Mouse (Mus musculus) CD4-positive helper T cell, adult 2 months (primary cell): Measurements from ENCODE around the gene Tulp1.
"Not testable (repeated sequence)": the region's sequence is repeated elsewhere in the genome, so short reads cannot be mapped to it uniquely, and the experiment has no call there.

Source experiments
- DNase-seq: peaks from one replicate; pipeline ENCODE4 v3.0.0-alpha.2; 2012; ENCODE audit warnings: low read depth, missing footprints, low spot score

Tulp1 gene

DNA sequence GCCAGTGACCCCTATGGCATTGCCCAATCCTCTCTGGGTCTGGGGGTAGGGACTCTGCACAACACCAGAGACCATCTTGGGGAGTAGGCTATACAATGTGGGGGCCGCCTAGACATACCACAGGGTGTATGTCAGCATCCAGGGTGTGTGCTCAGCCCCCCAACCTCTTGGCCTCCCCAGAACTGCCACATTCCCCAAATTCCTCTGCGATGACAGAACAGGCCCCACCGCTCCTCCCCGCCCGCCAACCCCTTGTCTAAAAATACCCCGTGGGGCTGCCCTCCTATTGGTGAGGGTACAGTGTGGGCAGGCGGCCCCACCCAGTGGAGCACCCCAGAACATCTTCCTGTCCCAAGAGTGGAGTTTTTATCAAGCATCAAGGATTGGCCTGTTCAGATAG lies 24.4 kb downstream of the Tulp1 start:
- no peak for DNase-seq

- no peak for DNase-seq
Measured at GRCm38 (mm10) chr17:28337547-28337946, 27.5 kb downstream of the Tulp1 start.

DNA sequence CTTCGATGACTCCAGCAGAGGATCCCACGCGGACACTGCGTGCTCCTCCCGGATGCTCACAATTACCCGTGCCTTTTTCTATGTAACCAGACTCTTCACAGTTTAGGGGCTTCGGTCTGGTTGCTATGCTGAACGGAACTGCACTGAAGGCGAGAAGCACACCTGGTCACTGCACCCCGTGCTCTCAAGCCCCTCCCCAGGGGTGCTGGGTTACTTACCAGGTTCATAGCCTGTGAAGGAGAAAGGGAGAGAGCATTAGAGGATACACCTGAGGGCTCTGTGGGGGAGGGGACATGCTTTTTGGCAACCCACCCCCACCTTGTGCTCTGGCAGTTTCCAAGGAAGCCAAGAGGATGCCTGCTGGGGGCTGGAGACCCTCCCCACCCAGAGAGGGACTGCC lies 29.8 kb downstream of the Tulp1 start:
- no peak for DNase-seq

GRCm38 (mm10) chr17:28332915-28333546 lies 32.0 kb downstream of the Tulp1 start:
- DNase-seq, result no peak

DNA sequence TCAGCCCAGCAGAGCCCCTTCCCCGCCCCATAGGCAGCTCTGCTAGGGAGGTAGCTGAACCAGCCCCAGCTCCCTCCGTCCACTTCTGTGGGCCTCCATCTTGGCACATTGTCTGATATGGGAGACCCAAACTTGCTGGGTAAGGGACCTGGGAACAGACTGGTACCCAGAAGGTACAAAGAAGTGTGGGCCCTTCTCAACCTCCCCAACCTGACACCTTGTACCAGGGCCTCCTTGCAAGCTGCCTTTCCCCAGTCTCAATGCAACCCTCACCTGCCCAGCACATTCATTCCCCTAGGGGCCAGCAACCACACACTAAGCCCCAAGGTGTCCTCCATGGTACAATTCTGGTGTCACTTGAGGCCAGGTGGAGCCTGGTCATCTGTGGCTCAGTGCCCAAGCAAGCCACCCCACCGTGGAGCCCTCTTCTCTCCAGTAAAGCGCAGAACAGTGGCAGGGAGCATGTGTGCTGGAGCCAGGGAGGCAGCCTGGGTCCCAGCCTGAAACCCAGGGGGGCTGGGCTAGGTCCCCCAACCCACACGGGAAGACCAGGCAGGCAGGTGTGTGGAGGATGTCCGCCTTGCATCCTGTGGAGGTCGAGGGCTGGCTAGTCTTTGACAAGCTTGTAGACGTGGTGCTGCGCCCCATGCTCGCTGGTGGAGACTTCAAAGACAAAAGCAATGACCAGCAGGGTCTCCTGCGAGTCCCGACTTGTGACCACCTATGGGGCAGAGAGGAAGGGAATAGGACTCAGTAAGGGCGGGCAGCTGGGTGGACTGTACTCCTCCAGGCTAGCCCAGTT lies 32.7 kb downstream of the Tulp1 start:
- no peak for DNase-seq

DNA sequence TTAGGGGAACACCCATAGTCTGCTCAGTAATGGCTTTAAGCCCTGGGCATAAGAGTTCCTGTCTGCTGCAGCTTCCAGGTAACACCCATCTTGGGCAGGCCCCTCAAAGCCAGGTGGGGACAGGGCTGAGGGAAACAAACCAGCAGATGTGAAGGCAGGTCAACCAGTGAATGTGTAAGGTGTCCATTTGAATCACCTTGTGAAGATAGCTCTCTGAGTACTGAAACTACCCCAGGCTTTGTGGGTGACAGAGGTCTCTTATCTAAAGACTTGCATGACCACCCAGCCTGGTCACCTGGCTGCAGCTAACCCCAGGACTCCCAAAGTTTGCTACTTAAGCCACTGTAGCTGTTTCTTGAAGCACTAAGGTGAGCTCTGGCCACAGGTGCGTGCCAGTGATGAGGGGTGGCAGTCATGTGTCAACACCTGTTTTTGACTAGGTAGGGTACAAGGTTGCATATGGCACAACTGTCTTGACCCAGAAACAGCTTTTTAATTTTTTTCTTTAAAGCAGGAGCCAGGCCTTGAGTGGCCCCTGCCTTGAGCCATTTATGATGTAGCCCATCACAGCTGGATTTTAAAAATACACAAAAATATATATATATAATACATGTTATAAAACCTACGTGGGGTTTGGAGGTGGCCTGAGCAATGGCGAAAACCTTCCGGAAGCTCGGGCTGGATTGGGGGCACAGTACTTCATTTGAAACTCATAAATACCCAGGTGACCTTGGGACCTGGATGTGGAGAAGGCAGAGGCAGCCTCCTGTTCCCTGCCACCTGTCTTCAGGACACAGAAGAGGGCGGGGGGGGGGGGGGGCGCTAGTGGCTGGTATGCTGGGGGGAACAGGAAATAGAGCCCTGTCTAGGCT lies 33.5 kb downstream of the Tulp1 start:
- DNase-seq, result no peak

DNA sequence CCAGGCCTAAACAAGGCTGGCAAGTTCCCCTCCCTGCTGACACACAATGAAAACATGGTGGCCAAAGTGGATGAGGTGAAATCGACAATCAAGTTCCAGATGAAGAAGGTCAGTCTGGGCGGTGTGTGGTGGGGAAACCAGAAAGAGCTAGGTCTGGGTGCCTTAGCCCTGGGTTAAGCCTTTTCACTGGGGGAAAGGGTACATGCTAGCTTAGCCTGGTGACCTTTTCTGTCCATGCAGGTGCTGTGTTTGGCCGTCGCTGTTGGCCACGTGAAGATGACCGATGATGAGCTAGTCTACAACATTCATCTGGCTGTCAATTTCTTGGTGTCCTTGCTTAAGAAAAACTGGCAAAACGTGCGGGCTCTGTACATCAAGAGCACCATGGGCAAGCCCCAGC lies 34.4 kb downstream of the Tulp1 start:
- not testable (repeated sequence) for DNase-seq

- no peak for DNase-seq
Measured at GRCm38 (mm10) chr17:28330232-28330546, 34.8 kb downstream of the Tulp1 start.

DNA sequence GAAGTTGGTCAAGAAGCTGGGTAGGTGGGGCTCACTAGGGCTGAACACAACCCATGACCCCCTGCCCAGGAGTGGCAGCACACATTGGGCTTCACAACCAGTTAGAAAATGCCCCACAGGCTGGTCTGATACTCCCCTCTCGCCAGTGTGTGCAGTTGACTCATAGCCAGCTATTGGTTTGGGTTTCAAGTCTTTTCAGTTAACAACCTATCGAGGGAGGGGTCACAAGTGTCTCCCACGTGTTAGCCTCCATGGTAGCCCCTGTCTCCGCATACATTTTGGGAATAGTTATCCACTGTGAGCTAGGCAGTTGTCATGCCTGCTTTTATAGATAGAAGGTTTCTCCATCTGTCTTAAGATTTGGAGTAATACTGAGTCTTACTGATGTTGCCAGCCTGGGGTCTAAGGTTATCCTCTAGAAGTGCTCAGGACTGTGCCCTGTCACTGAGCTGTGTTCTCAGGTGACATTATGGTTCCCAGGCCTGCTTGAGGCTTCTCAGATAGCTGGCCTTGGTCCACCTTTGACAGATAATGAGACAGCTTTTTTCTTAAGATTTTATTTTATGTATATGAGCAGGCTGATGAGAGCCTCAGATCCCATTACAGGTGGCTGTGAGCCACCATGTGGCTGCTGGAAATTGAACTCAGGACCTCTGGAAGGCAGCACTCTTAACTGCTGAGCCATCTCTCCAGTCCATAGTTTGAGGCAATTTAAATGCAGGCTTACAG lies 35.4 kb downstream of the Tulp1 start:
- peak; percentile 36 for DNase-seq

GRCm38 (mm10) chr17:28328946-28329345 lies 36.1 kb downstream of the Tulp1 start:
- DNase-seq, result no peak

GRCm38 (mm10) chr17:28328366-28328928 lies 36.6 kb downstream of the Tulp1 start, which contains the start of gene Rpl10a:
TSS of gene Rpl10a (plus strand) at chr17:28328471.
- DNase-seq, result peak; percentile 97

- DNase-seq, result no peak
Measured at GRCm38 (mm10) chr17:28327673-28328325, 37.2 kb downstream of the Tulp1 start.

DNA sequence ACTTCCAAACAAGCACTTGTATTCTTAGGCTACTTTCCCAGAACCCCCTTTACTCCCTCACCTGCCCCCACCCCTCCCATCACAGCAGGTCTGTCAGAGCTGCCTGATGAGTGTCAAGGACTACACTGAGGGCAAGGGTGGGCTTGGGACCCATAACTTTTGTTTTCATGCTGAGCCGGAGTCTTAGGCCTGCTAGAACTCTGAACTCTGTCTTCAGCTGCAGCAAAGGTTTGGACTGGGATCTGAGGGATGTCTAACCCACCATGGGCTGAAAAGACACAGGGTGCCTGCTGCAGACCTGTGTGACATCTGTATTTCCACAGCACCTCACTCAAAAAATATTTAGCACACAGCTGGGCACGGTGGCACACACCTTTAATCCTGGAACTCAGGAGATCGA lies 38.1 kb downstream of the Tulp1 start:
- no peak for DNase-seq

GRCm38 (mm10) chr17:28325751-28326150 lies 39.3 kb downstream of the Tulp1 start:
- DNase-seq, result no peak

DNA sequence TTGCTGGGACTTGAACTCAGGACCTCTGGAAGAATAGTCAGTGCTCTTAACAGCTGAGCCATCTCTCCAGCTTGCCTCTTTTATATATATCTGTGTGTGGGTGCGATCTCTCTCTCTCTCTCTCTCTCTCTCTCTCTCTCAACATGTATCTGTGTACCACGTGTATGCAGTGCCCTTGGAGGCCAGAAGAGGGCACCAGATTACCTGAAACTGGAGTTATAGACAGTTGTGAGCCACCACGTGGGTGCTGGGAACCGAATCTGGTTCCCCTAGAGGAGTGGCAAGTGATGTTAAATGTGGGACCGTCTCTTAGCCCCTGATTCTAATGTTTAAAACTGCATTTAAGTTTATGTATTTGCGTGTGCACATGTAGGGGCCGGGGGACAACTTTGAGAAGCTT lies 40.6 kb downstream of the Tulp1 start:
- DNase-seq, result not testable (repeated sequence)

DNA sequence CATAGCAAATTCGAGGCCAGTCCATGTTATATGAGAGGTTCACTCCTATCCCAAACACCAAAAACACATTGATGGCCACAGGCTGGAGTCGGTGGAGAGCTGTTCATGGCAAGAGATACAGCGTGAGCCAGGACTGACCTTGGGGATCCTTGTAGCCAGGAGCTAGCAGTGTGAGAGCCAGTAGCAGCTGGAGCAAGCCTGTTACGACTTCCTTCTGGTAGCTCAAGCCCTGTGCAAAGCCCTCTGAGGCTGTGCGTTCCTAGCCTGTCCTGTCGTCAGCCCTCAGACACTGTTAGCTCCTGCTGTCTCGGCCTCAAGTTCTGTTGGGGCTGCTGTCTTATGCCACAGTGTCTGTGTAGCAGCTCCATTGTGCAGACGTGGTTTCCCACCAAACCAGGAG lies 41.2 kb downstream of the Tulp1 start:
- DNase-seq, result no peak

- DNase-seq, result no peak
Measured at GRCm38 (mm10) chr17:28321700-28322099, 43.3 kb downstream of the Tulp1 start.

DNA sequence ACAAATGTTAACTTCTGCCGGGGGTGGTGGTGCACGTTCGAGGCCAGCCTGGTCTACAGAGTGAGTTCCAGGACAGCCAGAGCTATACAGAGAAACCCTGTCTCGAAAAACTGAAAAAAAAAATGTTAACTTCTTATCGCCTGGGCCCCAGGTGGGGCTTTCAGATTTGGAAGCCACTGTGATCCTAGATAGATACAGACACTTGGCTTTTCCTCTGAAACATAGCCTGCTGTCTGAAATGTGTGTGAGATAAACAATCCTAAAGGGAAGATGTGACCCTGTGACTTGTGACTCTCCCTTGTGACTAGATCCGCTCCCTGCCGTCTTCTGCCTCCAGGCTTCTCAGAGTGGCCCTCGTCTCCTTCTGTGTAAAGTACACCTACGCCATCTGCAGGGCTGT lies 47.3 kb downstream of the Tulp1 start:
- DNase-seq, result no peak

- DNase-seq, result no peak
Measured at GRCm38 (mm10) chr17:28317091-28317490, 47.9 kb downstream of the Tulp1 start.

GRCm38 (mm10) chr17:28316476-28316875 lies 48.5 kb downstream of the Tulp1 start:
- DNase-seq, result no peak

GRCm38 (mm10) chr17:28315611-28316160 lies 49.3 kb downstream of the Tulp1 start:
- no peak for DNase-seq
